Mouse (Mus musculus) ES-E14 (cell line): Measurements from ENCODE around the gene Tpcn2. TPM values are rescaled to one million over a fixed set of nuclear protein-coding genes. Genes with fewer than 3 reads are reported as not detected.

Experiments
- DNase-seq: peaks from one replicate; pipeline ENCODE4 v3.0.0-alpha.2; 2013; ENCODE audit warnings: low read depth, low spot score
- H3K27ac ChIP-seq: 2 replicates; pipeline ENCODE4 v1.5.1; 2012; ENCODE audit warnings: low read depth, mild to moderate bottlenecking, low read length, moderate library complexity, mixed read lengths; ENCODE audit not compliant: poor library complexity, insufficient read depth, severe bottlenecking
- H3K36me3 ChIP-seq: 2 replicates; pipeline ENCODE4 v1.6.1; 2012; ENCODE audit warnings: mild to moderate bottlenecking, low read length, moderate library complexity, mixed read lengths; ENCODE audit not compliant: control insufficient read depth, poor library complexity, insufficient read depth, severe bottlenecking
- H3K4me1 ChIP-seq, 2 experiments: fragments of 150-350 bp in 1 of 2; sonication (generic) in 1 of 2; 2 replicates each; pipeline ENCODE4 v1.6.1; 2012; ENCODE audit warnings: low read length in 2 of 2, mild to moderate bottlenecking in 1 of 2, mixed read lengths in 1 of 2; ENCODE audit not compliant: control insufficient read depth in 2 of 2, insufficient read depth in 2 of 2, poor library complexity in 1 of 2
- H3K4me3 ChIP-seq, 2 experiments: fragments of 150-350 bp in 1 of 2; sonication (generic) in 1 of 2; 2 replicates each; pipeline ENCODE4 v1.5.1; 2012; ENCODE audit warnings: low read length in 2 of 2, low read depth in 1 of 2, mild to moderate bottlenecking in 1 of 2, mixed read lengths in 1 of 2; ENCODE audit not compliant: insufficient read depth in 1 of 2, poor library complexity in 1 of 2, severe bottlenecking in 1 of 2
- H3K9ac ChIP-seq: 2 replicates; pipeline ENCODE4 v1.6.1; 2012; ENCODE audit warnings: low read depth, mild to moderate bottlenecking, low read length, mixed read lengths; ENCODE audit not compliant: poor library complexity, insufficient read depth, severe bottlenecking
- H3K9me3 ChIP-seq: fragments of 150-350 bp; sonication (generic); 2 replicates; pipeline ENCODE4 v1.6.1; 2012; ENCODE audit warnings: low read depth, mild to moderate bottlenecking, low read length; ENCODE audit not compliant: control insufficient read depth, insufficient read depth
- CHD2 ChIP-seq: IDR thresholded peaks from 2 replicates; pipeline ENCODE4 v1.6.1; 2014; ENCODE audit warnings: mild to moderate bottlenecking, low read depth, low read length, inconsistent platforms
- HCFC1 ChIP-seq: IDR thresholded peaks from 2 replicates; pipeline ENCODE4 v1.6.1; 2012; ENCODE audit warnings: low read length, inconsistent platforms, borderline replicate concordance; ENCODE audit not compliant: insufficient read depth
- MAFK ChIP-seq: IDR thresholded peaks from 2 replicates; pipeline ENCODE4 v1.6.1; 2014; ENCODE audit warnings: mild to moderate bottlenecking, low read depth, low read length, inconsistent platforms; ENCODE audit not compliant: insufficient read depth
- ZC3H11A ChIP-seq: IDR thresholded peaks from 2 replicates; pipeline ENCODE4 v1.6.1; 2012; ENCODE audit warnings: low read depth, mild to moderate bottlenecking, inconsistent platforms, low read length, borderline replicate concordance
- ZNF384 ChIP-seq: IDR thresholded peaks from 2 replicates; pipeline ENCODE4 v1.6.1; 2012; ENCODE audit warnings: low read depth, low read length, inconsistent platforms
- in situ Hi-C, 2 experiments: fragments of 600-800 bp; cut with MboI; formaldehyde crosslinking; loops; one replicate each; pipeline ENCODE4 v1.15.1; 2025; ENCODE audit warnings: low sequenced_read_pairs in 2 of 2, inconsistent platforms in 1 of 2; ENCODE audit not compliant: unreplicated experiment in 2 of 2
- total RNA-seq: library from RNA; depleted of rRNA; stranded (reverse); fragments of 300-350 nt; gene quantifications from 2 replicates; pipeline ENCODE4 v1.2.3, GENCODE M21; 2012

Tpcn2 gene
- total RNA-seq, 1 experiment = 10.1 TPM

DNA sequence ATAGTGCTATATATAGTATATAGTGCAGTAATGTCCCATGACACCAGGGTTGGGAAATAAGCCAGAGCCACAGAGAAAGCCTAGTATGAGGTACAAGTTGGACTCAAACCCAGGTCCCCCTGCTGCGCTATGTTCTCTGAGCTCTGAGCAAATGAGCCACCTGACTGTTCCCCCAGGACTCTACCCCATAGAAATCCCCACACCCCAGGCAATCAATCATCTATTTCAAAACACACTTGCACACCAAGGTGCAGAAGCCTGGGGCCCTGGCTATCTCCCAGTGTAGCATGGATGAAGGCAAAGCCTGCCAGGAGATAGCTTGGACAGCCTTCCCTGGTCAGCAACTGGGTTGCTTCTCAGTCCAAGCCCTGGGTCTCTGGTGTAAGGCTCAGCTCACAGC lies 27.7 kb downstream of the Tpcn2 start:
- H3K27ac ChIP-seq = no peak overlapping the region
- TF ChIP-seq ZNF384 = no peak
- TF ChIP-seq MAFK = no peak
- no peak for TF ChIP-seq ZC3H11A
- no peak for TF ChIP-seq HCFC1
- TF ChIP-seq CHD2 = no peak

DNA sequence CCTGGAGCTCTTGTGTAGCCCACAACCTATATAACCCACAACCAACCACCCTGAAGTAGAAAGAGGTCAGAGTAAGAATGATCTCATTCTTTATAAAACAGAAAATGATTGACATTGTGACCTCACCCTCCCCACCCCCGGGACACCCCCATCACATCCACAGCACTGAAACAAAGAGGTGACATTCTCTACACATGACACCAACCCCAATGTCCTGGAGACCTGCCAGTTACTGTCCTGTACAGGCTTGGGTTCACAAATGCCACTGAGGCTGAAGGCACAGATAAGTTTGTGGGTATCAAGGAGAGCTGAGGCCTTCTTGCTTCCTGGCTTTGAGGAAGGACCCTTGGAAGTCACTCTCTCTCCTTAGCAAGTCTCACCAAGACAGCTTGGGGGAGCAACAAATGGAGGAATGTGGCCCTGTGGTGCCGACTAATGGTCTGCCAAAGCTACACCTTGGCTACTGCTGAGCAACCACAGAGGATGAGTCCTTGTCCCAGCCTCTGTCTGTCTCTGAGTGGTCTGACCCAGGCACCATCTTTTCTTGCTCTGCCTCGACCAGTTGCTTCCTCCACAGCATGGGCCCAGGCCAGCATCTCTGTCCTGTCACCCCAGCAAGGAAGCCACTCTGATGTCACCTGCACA lies 29.7 kb downstream of the Tpcn2 start:
- in situ Hi-C loops = no loop called here
- no peak overlapping the region for H3K9ac ChIP-seq
- peaks cover 3% of the 10 kb centered on the region; the same call in 1 of the 2 replicates for H3K36me3 ChIP-seq
- H3K9me3 ChIP-seq = no peaks in the 10 kb centered on the region
- TF ChIP-seq CHD2 (no peak), ZNF384 (no peak), MAFK (no peak), ZC3H11A (no peak), HCFC1 (no peak)
- no peak overlapping the region for H3K27ac ChIP-seq
- H3K4me1 ChIP-seq = no peaks in the 10 kb centered on the region
- no peak overlapping the region for H3K4me3 ChIP-seq
- DNase-seq = no peak

More for the DNA sequence above, 27.7 kb downstream of the Tpcn2 start:
- H3K9me3 ChIP-seq = no peaks in the 10 kb centered on the region
- H3K4me1 ChIP-seq = no peaks in the 10 kb centered on the region
- H3K36me3 ChIP-seq = peaks cover 3% of the 10 kb centered on the region; the same call in 1 of the 2 replicates
- H3K9ac ChIP-seq = no peak overlapping the region
- no peak for DNase-seq
- no peak overlapping the region for H3K4me3 ChIP-seq
- in situ Hi-C loops = no loop called here

DNA sequence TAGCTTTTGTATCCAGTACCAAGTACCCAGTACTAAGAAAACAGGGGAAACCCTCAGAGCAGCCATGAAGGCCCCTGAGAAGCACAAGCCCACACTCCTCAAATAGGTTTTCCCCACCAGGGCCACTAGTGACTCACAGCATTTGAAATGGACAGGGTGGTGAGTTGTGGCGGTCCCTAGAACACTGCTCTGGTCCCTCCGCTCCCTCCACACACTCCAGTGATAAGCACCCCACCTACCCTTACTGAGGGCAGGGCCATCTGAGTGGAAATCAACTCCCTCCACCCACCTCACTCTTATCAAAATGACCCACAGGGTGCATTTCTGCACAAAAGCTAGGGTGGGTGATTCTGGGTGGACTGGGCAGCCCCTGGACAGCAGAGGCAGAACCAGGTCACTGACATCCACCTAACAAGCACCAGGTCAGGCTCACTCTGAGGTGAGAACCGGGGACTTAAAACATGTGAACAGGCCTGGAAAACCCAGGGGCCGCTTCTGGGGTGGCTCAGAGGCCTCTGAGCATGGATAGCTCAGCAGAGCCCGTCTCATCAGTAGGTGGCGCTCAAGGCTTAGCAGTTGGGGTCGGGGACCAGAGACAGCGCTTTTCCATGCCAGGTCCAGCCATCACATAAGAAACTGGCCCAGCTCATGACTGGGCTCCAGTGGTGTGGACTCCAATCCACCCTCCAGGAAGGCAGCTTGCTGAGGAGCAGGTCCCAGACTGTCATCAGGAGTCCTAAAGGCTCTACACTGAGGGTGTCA lies 30.9 kb downstream of the Tpcn2 start:
- Histone ChIP-seq H3K9ac (no peak overlapping the region), H3K36me3 (no peaks in the 10 kb centered on the region; the same call in 1 of the 2 replicates), H3K9me3 (no peaks in the 10 kb centered on the region), H3K4me3 (no peak overlapping the region), H3K27ac (no peak overlapping the region), H3K4me1 (no peaks in the 10 kb centered on the region)
- in situ Hi-C loops = no loop called here
- TF ChIP-seq ZC3H11A (0 out of 2 replicates have a peak, but pooled peaks have one; percentile 48), CHD2 (no peak)
- peak; percentile 53 for DNase-seq

DNA sequence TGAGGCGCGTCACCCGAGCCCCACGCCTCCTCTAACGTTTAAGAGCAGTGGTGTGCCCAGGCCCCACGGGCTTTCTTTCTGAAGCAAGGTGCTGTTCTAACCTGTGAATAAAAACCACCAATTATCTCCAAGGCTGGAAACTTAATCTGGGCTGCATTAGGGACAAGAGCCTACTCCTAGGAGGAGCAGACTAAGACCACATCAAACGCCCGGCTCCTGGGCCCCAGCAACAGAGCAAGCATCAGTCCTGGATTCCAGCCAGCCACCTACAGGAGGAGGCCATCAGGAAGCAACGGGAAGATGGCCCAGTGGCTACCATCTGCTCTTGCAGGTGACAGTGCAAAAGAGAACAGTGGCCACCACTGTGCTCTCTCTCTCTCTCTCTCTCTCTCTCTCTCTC lies 33.6 kb downstream of the Tpcn2 start:
- Histone ChIP-seq H3K9ac (no peak overlapping the region), H3K9me3 (no peaks in the 10 kb centered on the region), H3K27ac (no peak overlapping the region), H3K4me3 (no peak overlapping the region), H3K36me3 (no peaks in the 10 kb centered on the region; the same call in 1 of the 2 replicates), H3K4me1 (no peaks in the 10 kb centered on the region)
- TF ChIP-seq HCFC1 (no peak), ZC3H11A (no peak), MAFK (no peak), ZNF384 (no peak)
- DNase-seq = no peak
- in situ Hi-C loops = no loop called here
